Mouse (Mus musculus) layer of hippocampus, adult 2 months (tissue): ENCODE measurements around the gene Rac3. TPM values are rescaled to one million over a fixed set of nuclear protein-coding genes. Genes with fewer than 3 reads are reported as not detected.

Source experiments
- DNase-seq, 2 experiments: peaks; one replicate each; pipeline ENCODE4 v3.0.0; 2022; ENCODE audit warnings: low spot score in 2 of 2
- H3K27ac ChIP-seq: fragments of 200-600 bp; 2 replicates; pipeline ENCODE4 v1.8.1; 2022
- H3K4me3 ChIP-seq: fragments of 200-600 bp; 2 replicates; pipeline ENCODE4 v1.8.1; 2022; ENCODE audit warnings: mild to moderate bottlenecking
- CTCF ChIP-seq: fragments of 200-600 bp; conservative IDR thresholded peaks from 2 replicates; pipeline ENCODE4 v1.8.1; 2022; ENCODE audit warnings: antibody characterized with exemption, mild to moderate bottlenecking, moderate library complexity
- total RNA-seq, 2 experiments: library from RNA; stranded (reverse); gene quantifications; 2 replicates each; pipeline ENCODE4 v1.2.3; 2021

Rac3 gene
- total RNA-seq, 2 experiments from 2014 or later, result 36.4 to 38.2 TPM

DNA sequence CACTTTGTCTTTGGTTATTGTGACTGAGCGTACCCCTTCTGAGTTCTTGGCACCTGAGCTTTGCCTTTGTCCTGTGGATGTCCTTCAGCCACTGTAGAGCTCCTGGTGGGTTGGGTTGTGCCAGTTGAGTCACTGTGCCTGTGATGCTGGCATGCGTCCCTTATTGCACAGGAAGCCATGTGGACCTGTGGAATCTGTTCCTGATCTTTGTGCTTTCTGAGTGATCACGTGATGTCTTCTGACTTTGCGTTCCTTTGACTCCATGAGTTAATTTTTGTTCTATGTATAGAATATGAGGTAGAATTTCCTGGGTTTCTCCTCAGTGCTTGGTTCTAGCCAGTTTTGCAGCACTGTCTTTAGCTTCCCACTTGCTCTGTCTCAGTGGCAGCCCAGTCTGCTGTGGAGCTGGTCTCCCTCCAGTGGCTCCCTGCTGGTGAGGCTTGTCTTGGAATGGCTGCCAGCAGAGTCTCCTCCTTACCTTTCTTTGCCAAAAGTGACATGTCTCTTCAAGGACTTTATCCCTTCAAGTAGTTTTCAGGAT lies 28.7 kb upstream of the Rac3 start:
- TF ChIP-seq CTCF, result peak; percentile 42
- H3K4me3 ChIP-seq, result no peak overlapping the region
- H3K27ac ChIP-seq, result peak overlapping the region; percentile 64
- DNase-seq, result no peak

DNA sequence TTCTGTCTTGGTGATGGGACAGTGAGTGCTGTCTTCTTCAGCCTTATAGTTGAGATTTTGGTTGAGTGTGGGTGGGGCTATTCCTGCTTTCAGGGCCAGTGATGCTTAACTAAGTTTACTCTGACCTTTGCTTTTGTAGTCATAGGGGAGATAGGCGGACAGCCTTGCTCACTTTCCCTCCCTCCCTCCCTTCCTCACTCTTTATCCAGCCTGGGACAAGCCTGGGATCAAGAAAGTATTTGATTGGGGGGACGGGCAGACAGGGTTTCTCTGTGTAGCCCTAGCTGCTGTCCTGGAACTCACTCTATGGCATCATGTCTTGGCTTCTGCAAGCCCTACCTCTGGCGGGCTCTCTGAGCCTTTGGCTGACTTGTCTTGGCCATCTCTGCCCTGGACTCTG lies 27.8 kb upstream of the Rac3 start:
- no peak for DNase-seq
- Histone ChIP-seq H3K27ac (0 out of 2 replicates have a peak overlapping the region, but pooled peaks have one; percentile 64), H3K4me3 (no peak overlapping the region)
- TF ChIP-seq CTCF, result no peak

DNA sequence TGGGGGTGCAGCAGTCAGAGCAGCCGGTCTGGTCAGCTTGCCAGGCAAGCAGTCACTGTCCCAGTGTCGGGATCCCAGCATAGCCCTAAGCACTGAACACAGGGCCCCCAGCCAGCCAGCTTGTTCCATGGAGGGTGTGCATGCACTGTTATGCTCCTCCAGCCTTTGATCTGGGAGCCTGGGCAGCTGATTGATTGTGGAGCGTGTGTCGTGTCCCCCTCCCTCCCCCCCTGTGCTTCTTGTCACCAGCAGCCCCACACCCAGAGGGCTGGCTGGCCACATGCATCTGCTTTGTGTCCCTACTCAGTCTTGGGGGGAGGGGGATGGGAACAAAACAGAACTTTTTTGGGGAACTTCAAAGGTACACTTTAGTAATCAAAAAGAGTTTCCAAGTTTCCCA lies 26.1 kb upstream of the Rac3 start:
- TF ChIP-seq CTCF, result no peak
- peak overlapping the region; percentile 61; the same call in 1 of the 2 replicates for H3K27ac ChIP-seq
- no peak for DNase-seq
- no peak overlapping the region for H3K4me3 ChIP-seq

DNA sequence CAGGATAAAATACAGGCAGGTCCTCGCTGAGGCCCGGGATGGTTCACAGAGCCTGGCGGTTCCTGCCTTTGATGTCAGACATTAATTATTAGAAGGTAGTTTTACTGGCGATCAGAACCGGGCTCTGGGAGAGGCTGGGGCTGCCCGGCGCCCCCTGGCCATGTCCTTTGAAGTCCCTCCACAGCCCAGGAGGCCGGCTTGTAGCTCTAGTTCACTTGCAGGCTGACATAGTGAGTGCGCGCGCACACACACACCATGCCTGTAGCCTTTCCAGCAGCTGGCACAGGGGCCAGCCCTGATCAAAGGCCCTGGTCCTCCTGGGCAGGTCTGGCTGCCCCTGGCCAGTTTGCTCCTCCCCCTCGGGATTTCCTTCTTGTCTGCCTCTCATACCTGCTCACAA lies 25.6 kb upstream of the Rac3 start:
- peak overlapping the region; percentile 55; the same call in 1 of the 2 replicates for H3K27ac ChIP-seq
- no peak for DNase-seq
- H3K4me3 ChIP-seq, result no peak overlapping the region
- no peak for TF ChIP-seq CTCF

DNA sequence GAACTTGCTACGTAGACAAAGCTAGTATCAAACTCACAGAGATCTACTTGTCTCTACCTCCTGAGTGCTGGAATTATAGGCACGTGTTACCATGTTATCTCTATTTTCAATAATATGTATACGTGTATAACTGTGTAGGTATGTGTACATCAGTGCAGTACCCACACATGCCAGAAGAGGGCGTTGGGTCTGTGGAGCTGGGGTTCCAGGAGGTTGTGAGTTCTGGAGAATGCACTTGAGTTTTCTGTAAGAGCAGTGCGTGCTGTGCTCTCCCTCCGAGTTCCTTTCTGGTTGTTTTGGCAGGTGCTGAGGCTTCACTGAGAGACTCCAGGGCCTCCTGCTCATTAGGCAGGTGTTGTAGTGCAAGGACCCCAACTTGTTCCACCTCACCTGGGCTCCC lies 24.7 kb upstream of the Rac3 start:
- peak; percentile 68 for TF ChIP-seq CTCF
- 0 out of 2 replicates have a peak overlapping the region, but pooled peaks have one; percentile 55 for H3K27ac ChIP-seq
- no peak for DNase-seq
- no peak overlapping the region for H3K4me3 ChIP-seq

DNA sequence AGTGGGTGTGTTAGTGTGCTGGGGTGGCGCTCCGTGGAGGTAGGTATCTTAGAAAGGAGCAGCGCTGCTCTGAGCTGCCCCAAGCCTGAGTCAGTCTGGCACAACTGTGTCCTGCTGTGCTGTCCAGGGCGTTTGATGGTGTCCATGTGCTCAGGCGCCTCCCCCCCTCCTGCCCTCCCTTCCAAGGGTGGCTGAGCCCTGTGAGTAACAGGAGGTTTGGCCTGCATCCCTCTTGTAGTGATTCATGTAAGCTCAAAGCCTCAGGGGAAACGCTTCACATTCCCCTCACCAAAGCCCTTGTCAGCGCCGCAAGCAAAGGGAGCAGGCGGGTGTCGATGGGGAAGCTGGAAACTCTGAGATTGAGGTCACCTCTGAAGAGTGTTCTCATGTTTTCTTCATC lies 23.5 kb upstream of the Rac3 start:
- DNase-seq, result no peak
- H3K4me3 ChIP-seq, result no peak overlapping the region
- no peak for TF ChIP-seq CTCF

DNA sequence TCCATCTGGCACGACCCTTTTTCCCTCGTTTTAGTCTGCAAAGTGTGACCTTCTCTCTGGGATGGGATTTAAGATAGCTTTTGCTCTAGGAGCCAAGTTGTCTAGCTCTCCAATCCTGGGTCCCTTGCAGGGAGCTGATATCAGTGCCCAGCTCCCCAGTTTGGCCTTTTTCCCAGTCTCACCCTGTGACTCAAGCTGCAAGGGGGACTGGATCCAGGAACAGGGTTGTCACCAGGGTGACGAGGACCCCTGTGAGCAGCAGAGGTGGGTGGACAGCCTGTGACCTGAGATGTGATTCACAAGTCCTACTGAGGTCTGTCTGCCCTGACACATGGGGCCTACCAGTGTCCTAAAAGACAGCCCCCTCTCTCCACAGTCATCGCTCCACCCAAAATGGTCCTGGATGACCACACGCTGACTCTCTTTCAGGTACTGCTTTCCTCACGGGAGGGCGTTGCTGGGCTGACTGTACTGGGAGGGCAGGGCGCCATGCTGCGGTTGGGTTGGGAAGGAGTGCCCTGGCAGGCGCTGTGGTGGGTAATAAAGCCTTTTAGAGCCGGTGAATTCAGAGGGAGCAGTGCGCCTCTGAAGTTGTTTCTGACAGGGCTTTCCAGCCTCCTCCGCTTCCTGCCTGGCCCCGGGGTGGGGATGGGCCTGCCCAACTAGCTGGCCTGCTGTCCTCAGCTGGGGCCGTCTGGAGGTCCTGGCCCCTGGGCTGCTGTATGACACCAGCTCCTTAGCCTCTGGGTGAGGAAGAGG lies 17.4 kb upstream of the Rac3 start:
- Histone ChIP-seq H3K27ac (peak overlapping the region; percentile 1; the same call in 1 of the 2 replicates), H3K4me3 (no peak overlapping the region)
- TF ChIP-seq CTCF, result peak; percentile 39
- DNase-seq, result no peak

More for the DNA sequence above, 23.5 kb upstream of the Rac3 start:
- H3K27ac ChIP-seq, result peak overlapping the region; percentile 53; the same call in 1 of the 2 replicates

DNA sequence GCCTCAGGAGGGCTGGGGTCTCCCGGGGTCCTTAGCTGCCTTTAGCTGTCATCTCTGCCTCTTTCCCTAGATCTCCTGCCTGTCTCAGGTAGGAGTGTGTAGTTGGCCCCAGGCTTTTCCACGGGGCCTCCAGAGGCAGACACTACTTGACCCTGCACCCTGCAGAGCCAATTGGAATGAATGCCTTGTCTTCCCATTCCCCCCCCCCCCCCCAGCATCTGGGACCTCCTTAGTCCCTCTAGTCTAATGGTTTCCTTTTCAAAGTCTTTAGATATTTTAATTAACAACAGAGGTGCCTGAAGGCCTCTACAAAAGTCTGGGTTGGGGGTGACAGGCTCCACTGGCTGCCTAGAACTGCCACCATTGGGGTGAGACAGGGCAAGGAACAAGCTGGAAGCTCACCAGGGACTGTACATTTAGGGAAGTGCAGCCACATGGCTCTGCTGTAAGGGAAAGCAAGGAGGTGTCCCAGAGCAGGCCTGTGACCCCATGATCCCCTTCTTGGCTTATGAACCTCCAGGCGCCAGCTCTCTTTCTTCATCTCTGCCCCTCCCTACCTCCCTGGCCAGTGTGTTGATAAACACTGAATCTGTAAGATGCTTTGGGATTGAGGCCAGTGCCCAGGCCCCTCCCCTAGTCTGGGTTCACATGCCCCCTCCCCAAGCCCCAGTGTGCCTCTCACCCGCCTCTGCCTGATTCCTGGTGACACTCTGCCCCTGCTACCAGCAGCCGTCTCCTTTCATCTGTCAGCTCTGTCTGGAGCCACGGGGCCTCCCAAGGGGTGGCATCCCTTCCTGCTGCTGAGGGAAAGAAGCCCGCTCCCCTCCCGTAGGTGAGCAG lies 16.6 kb upstream of the Rac3 start:
- Histone ChIP-seq H3K4me3 (no peak overlapping the region), H3K27ac (peak overlapping the region; percentile 1; the same call in 1 of the 2 replicates)
- DNase-seq, result no peak
- no peak for TF ChIP-seq CTCF

DNA sequence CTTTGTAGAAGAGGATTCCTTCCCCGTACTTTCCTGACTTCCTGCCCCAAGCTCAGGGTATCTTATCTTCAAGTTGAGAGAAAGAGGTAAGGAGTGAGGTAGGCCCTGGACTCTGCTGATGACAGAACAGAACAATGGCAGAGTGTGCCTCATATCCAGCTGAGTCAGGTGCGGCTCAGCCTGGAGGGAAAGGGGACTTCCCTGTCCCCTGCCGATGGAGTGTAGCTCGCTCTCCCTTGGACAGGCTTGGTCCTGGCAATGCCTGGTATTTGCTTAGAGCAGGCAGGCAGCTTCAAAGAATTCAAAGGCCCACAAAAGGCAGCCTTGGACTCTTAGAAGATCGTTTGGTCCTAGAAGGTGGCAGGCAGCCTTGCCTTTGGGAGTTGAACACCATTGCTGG lies 15.2 kb upstream of the Rac3 start:
- H3K27ac ChIP-seq, result 0 out of 2 replicates have a peak overlapping the region, but pooled peaks have one; percentile 15
- no peak overlapping the region for H3K4me3 ChIP-seq

DNA sequence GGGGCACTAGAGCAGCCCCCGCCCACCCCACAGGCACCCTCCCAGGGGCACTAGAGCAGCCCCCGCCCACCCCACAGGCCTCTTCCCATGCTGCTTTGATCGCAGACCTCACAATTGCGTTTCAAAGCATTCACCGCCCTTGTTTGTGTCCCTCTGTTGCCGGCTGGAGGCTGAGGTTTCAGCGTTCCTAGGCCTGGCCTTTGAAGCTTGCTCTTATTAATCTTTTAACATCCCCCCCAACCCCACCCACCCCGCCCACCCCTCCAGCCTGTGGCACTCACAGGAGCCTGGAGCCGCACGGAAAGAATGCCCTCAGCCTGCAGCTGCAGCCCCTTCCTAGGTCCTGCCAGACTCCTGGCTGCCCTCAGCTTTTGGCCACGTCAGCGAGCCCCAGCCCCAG lies 14.0 kb upstream of the Rac3 start:
- no peak overlapping the region; the same call in 1 of the 2 replicates for H3K27ac ChIP-seq
- H3K4me3 ChIP-seq, result no peak overlapping the region
- TF ChIP-seq CTCF, result no peak
- no peak for DNase-seq

More for the DNA sequence above, 15.2 kb upstream of the Rac3 start:
- no peak for TF ChIP-seq CTCF
- DNase-seq, result no peak

DNA sequence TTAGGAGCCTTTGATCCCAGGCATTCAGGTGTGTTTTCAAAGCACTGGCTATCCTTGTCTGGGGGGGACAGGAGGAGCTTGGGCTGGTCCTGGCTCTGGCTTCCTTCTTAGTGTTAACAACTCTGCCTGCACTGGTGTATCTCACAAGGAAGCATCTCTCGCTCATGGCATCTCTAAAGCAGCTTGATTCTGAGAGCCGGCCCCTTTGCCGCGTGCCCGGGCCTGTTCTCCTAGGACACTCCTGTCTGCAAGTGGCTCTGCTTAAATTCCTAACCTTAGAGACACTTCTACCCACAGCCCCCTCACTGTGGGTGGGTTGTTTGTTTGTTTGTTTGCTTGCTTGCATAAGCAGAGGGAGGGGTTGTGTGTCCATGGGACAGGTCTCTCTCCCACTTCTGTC lies 13.3 kb upstream of the Rac3 start:
- no peak overlapping the region for H3K4me3 ChIP-seq
- peak overlapping the region; percentile 55; the same call in 1 of the 2 replicates for H3K27ac ChIP-seq
- TF ChIP-seq CTCF, result no peak
- DNase-seq, result no peak

DNA sequence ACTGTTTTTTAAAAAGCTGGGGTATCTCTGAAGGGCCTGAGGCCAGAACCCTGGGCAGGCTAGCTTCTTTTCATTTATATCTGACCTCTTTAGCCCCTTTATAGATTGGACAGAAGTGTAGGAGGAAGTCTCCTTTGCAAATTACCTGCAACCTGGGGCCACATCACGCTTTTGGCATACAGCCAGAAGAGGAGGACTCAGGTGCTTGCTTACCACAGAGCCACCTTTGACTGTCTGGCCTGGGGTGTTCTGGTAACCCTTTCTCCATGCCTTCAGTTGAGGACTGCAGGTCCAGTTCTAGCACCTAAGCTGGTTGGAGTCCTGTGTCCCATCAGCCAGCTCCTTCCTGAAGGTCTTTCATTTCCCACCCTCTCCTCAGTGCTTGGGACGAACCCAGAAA lies 11.7 kb upstream of the Rac3 start:
- no peak for TF ChIP-seq CTCF
- no peak overlapping the region for H3K27ac ChIP-seq
- H3K4me3 ChIP-seq, result no peak overlapping the region
- DNase-seq, result no peak

DNA sequence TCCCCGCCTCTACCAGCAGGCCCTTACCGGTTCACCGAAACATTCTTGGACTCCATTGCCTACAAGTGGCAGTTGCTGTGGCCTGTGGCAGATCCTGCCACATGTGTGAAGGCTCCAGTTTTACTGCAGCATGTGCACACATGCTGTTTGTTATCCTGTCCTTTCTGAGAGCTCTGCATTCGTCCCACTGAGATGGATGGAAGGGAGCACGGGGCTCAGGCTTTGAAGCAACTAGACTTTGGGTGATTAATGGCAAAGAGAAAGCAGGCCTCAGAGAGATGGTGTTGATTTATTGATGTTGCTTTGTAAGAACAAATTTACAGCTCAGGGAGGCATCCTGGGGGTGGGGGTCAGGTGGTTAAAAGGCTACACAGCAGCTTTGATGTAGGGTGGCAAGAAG lies 10.6 kb upstream of the Rac3 start:
- DNase-seq, result no peak
- Histone ChIP-seq H3K4me3 (no peak overlapping the region), H3K27ac (no peak overlapping the region)
- no peak for TF ChIP-seq CTCF
